Mouse (Mus musculus) C2C12 (cell line): ENCODE data around the gene Rpl3.

Experiments
- CEBPB ChIP-seq: IDR thresholded peaks from one replicate; pipeline ENCODE4 v1.6.1; 2011; ENCODE audit warnings: low read depth, mild to moderate bottlenecking, control low read depth, moderate library complexity
- CTCF ChIP-seq: IDR thresholded peaks from one replicate; pipeline ENCODE4 v1.5.1; 2011; ENCODE audit not compliant: control insufficient read depth, insufficient read depth, insufficient read length
- FOSL1 ChIP-seq: IDR thresholded peaks from one replicate; pipeline ENCODE4 v1.8.0; 2011; ENCODE audit warnings: mild to moderate bottlenecking, low read length; ENCODE audit not compliant: poor library complexity, insufficient read depth, severe bottlenecking
- MAX ChIP-seq: IDR thresholded peaks from one replicate; pipeline ENCODE4 v1.6.1; 2011; ENCODE audit warnings: mild to moderate bottlenecking, control low read depth
- MYOD1 ChIP-seq: IDR thresholded peaks from one replicate; pipeline ENCODE4 v1.6.1; 2011; ENCODE audit warnings: low read depth; ENCODE audit not compliant: control insufficient read depth, insufficient read length
- USF1 ChIP-seq: IDR thresholded peaks from one replicate; pipeline ENCODE4 v1.6.1; 2011; ENCODE audit warnings: low read depth, mild to moderate bottlenecking, control low read depth, moderate library complexity

GRCm38 (mm10) chr15:80100196-80100595, 8.5 kb upstream of the Rpl3 start:
- TF ChIP-seq CTCF (no peak), USF1 (no peak), MYOD1 (no peak), CEBPB (no peak), MAX (no peak), FOSL1 (no peak)
